Mouse (Mus musculus) left cerebral cortex, postnatal 4 days (tissue): Measurements from ENCODE around the gene 9130213A22Rik. TPM values are rescaled to one million over a fixed set of nuclear protein-coding genes. Genes with fewer than 3 reads are reported as not detected.
A peak's percentile ranks its signal among the peaks of the same experiment; 100 is the strongest.

Experiments
- DNase-seq: peaks from one replicate; pipeline ENCODE4 v3.0.0-alpha.2; 2022
- intact Hi-C: fragments of 180-260 bp; cut with DNase I; formaldehyde crosslinking; loops from one replicate; pipeline ENCODE4 v1.15.1; 2025
- total RNA-seq, 2 experiments: library from RNA; stranded (reverse); gene quantifications; 2 replicates each; pipeline ENCODE4 v1.2.3; 2021

The 9130213A22Rik gene
- total RNA-seq, 2 experiments from 2014 or later, result 1.2 to 1.7 TPM

GRCm38 (mm10) chr11:69124498-69124847, 2.1 kb upstream of the 9130213A22Rik start:
- intact Hi-C loops, result no loop called here

DNA sequence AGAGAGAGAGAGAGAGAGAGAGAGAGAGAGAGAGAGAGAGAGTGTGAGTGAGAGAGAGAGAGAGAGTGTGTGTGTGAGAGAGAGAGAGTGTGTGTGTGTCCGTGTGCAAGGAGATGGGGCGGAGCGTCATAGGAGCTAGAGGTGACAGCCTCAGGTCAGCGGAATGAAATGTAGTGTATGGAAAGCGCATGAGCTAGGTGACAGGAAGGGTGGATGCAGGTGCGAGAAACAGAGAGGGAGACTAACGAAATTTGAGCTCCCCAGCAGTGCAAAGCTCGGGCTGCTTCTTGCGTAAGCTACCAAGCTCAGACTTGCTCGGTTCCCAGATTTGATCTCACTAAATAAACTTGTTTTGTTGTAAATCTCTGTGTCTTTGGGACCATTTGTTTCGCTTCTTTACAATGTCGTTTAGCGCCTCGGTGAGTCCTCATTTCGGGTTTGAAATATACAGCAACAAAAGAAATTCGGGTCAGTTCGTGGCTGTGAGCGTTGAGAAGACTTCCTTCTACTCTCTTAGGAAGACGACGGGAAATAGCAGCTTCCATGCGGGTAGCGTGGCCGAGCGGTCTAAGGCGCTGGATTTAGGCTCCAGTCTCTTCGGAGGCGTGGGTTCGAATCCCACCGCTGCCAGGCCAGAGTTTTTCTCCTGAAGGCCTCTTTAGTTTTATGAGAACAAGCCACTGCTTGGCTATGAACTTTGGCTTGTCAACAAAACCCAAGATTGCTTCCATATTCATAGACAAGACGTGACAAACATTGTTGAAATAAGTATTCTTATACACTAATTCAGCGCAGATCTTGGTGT, 1.5 kb upstream of the 9130213A22Rik start:
- intact Hi-C loops, result loop anchor here (2.0 kb wide), 1 partner anchor 61 kb away; no protein-coding TSS in a partner anchor
- DNase-seq, result peak; percentile 90

More at GRCm38 (mm10) chr11:69124498-69124847, 2.1 kb upstream of the 9130213A22Rik start:
- DNase-seq, result peak; percentile 53

GRCm38 (mm10) chr11:69123056-69123692, 785 bp upstream of the 9130213A22Rik start:
- DNase-seq, result peak; percentile 89
- intact Hi-C loops, result loop anchor here (2.0 kb wide), 1 partner anchor 60 kb away; no protein-coding TSS in a partner anchor

DNA sequence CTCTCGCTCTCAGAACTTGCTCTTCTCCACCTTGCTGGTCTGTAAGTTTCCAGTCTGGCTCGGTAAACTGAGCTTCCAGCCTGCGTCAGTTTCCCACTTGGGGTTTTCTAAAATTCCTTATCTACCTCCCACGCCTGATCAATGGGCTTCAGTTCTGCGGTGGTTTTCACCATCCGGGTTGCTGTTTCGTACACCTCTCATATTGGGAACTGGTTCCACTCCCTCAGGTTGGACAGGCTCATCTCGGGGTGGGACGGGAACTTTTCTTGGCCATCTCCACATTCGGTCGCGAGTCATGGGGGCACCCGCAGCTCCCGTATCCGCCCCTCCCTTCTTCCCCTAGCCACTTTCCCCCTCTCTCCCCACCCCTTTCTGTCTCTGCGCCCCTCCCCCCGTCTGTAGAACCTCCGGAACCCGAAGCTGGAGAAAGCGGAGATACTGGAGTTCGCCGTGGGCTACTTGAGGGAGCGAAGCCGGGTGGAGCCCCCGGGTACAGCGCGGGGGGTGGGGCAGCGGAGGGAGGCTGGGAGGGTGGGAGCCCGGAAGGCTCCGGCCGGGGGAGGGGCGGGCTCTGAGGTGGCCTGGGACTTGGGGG, 551 bp downstream of the 9130213A22Rik start:
- intact Hi-C loops, result loop anchor here (2.0 kb wide), 1 partner anchor 59 kb away; no protein-coding TSS in a partner anchor
- DNase-seq, result peak; percentile 56

GRCm38 (mm10) chr11:69121001-69121740, 1.2 kb downstream of the 9130213A22Rik start:
- intact Hi-C loops, result no loop called here
- no peak for DNase-seq

GRCm38 (mm10) chr11:69120221-69121000, 2.0 kb downstream of the 9130213A22Rik start, which contains the start of gene Hes7:
TSS of gene Hes7 (plus strand) at chr11:69120404.
- no peak for DNase-seq
- intact Hi-C loops, result no loop called here

DNA sequence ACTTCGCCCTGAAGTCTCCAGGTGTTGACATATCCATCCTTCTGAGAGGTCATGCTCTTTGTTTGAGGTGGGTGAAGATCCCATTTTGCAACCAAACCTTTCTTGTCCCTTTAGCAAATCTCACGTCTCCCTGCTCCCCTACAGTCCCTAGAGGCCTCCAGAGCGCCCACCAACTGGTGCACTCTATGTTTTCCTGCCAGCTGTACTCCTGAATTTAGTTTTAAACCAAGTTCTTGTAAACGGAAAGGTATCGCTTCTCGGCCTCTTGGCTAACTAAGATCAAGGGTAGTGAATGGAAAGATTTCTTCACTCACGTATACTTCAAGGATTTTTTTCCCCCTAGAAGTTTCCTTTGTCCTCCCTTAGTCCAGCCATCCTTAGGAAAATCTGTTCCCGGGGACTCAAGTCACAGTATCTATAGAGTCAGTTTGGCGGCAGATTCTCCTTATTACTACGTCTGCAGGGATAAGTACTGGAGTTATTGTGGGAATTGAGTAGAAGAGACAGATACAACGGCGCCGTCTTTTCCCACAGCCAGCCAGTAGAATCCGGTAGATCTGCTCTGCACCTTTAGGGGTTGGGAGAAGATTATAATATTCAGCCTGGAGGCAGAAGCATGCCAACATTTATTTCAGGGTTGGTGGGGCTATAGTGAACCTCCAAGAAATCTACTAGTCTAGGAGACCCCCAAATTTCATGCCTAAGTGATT, 2.8 kb downstream of the 9130213A22Rik start:
- intact Hi-C loops, result no loop called here
- DNase-seq, result no peak

GRCm38 (mm10) chr11:69118765-69119164, 3.6 kb downstream of the 9130213A22Rik start:
- peak; percentile 66 for DNase-seq
- intact Hi-C loops, result no loop called here

DNA sequence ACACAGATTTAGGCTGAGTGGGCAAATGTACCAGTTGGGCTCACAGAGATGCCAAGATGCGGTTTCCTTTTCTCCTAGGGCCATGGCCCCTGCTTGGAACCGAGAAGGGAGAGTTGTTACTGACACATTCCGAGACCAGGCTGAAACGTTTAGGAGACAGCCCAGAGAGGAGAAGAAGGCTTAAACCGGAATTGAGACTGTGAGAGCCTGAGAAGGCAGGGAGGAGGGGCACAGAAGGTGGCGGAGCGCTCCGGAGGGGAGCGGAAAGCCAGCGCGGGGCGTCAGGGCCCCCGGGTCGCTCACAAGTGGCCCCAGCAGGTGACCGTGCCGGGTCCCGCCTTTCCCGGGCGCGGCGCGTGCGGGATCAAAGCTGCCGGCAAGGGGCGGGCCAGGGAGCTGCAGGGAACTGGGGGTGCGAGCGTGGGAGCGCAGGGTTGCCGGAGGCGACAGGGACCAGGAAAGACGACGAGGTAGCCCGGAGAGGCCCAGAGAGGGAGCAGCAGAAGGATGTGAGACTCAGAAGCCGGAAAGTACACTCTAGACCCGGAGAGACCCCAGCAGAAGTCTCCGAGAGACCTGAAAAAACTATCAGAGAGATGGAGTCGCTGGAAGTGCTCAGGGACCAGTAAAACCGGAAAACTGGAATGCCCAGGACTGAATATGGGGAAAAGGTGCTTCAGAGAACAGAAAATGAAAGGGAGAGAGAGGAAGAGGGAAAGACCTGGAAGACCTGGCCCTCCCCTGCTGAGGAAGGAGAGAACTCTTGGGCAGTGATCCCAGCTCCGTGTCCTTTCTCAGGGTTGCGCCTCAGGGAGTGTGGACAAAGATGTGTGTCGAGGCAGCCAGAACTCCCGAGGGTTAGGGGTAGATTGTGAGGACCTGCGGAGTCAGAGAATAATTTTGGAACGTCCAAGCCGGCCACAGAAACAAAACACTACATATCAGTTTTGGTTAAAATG, 4.4 kb downstream of the 9130213A22Rik start:
- DNase-seq, result peak; percentile 45
- intact Hi-C loops, result no loop called here

DNA sequence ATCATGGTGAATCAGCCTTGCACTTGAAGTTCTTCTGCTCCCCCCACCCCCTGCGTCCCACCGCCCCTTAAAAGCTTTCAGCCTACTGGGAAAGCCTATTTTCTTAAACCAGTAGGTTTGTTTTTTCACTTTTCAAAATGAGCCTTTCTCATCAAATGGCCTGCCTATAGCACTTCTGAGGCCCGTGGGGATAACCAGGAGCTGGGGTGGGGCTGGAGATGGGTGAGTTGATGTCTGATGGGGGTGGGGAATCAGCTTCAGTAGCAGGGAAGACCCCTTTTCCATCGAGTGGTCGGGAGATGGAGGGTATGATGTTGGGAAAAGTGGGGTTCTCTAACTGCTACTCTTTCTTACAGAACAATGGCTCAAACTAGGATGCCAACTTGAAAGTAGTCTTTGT, 5.5 kb downstream of the 9130213A22Rik start:
- intact Hi-C loops, result no loop called here
- DNase-seq, result no peak

DNA sequence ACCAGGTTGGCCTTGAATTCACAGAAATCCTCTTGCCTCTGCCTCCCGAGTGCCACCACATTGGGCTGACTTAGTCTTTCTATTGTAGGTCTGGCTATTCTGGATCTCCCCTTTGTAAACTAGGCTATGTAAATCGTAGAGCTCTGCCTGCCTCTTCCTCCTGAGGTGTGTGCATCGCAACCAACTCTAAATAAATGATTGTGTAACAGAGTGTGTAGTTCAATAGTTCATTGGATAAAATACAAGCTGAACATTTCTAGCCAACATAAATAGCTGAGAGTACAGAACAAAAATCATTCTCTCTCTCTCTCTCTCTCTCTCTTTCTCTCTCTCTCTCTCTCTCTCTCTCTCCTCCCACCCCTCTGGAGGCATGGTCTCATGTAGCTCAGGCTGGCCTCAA, 7.8 kb downstream of the 9130213A22Rik start:
- no peak for DNase-seq
- intact Hi-C loops, result no loop called here

DNA sequence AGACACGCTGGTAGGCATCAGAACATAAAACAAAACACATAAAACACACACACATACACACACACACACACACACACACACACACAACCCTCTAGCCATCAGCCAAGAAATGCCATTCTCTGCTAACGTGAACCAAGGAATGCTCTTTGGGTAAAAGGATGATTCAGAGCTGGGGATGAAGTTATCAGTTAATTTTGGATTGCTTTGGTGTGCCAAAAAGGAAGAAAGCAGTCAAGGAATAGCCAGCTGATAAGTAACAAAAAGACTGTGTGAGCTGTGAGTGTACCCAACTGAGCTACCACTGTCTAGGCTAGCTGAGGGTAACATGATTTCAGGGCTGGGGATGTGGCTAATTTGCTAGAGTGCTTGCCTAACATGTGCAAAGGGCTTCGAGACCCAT, 8.4 kb downstream of the 9130213A22Rik start:
- intact Hi-C loops, result no loop called here
- DNase-seq, result no peak

DNA sequence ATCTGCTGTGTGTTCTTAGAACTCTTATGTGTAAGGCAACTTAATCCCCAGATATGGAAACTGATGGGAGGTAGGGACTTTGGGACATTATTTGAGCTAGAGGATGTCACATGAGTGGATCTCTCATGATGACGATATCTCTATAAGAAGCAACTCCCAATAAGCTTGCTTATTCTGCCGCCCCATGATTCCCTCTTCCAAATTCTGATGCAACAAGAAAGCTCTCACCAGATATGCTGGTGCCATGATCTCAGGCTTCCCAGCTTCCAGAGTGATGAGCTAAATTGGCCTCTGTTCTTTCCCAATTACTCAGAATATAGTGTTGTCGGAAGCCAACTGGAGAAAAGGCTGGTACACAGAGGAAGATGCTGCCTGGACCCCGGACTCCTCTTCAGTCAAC, 10.5 kb downstream of the 9130213A22Rik start:
- no peak for DNase-seq
- intact Hi-C loops, result no loop called here

DNA sequence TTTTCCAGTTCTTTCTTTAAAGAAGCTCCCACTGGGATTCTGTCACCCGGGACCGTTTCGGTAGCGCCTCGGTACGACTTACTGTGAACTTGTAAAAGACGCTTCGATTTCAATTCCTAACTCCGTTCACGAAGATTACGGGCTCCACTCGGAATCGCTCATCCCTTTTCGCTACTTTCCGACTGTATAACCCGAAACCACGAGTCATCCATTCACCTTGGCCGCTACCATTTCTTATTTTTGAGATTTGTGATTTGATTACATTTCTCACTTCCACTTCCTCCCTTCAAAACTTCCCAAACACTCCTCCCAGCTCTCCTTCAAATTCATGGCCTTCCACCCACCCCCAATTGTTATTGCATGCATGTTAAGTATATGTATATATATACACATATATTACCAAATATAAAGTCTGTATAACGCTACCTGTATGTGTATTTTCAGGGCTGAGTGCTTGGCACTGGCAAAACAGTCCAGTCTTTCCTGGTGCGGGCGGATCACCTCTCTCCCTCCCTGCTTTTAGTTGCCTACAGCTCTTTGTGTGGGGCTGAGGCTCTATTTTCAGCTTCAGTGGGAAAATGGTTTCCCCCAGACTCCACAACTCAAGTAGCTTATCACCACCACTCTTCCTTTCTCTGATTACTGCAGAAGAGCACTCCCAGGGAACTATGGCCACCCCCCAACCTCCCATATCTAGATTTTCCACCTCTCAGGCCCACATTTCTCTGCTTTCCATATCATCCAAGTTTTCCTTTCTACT, 11.2 kb downstream of the 9130213A22Rik start:
- no peak for DNase-seq
- intact Hi-C loops, result no loop called here

DNA sequence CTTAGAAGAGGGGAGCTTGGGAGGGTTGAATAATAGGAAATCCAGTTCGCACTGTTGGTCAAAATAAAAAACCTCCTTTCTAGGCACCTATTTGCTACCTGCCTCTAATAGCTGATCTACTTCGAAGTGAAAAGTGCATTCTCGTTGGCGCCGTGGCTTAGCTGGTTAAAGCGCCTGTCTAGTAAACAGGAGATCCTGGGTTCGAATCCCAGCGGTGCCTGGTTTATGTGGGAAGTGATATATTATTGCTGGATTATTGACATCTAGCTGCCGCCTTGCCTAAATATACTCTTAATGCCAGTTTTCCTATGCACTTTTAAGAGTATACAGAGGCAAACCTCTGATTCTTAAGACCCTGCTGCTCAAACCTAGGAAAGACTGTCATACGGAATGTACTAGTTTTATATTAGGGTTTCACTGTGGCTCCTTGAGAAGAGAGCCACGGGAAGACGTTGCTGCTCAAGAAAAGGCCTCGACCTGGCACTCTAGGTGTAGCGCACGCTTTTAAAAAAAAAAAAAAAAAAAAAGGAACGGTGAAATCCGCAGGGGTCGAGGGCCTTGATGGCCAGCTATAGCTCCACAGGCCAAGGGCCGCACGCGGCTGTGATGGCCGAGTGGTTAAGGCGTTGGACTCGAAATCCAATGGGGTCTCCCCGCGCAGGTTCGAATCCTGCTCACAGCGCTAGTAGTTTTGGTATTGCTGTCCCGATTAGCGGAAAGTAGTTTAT, 11.9 kb downstream of the 9130213A22Rik start:
- intact Hi-C loops, result no loop called here

DNA sequence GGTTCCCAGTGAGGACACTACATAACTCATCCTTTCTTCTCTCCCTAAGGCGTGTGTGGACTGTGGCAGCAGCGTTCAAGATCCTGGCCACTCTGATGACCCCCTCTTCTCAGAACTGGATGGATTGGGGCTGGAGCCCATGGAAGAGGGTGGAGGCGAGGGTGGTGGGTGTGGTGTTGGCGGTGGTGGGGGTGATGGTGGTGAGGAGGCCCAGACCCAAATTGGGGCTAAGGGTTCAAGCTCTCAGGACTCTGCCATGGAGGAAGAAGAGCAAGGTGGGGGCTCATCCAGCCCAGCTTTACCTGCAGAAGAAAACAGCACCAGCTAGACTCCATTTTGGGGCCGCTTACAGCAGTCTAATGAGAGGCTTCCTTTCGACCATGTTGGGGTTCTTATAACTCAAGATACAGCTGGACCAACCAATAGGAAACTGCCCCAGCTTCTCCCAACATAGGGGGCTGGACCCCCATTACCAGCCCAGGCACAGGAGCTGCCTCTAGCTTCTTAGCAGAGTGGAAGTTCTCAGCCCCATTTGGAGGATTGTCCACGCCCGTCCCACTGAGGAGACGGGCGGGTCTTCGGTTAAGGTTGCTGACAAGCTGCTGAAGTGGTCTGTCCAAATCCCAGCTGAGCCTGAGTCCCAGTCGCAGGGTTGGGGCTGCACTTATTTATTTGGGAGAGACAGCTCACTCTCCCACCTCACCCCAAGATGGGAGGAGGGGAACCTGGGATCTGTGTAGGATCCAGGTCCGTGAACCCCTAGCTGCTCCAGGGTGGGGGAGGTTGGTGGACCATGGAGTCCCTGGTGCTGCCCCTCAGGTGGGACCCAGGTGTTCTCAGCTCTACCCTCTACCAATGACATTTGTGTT, 13.1 kb downstream of the 9130213A22Rik start:
- no peak for DNase-seq
- intact Hi-C loops, result no loop called here

More for the DNA sequence above, 11.9 kb downstream of the 9130213A22Rik start:
- peak; percentile 95 for DNase-seq
